Mouse (Mus musculus) G1E (cell line): ENCODE measurements around the gene Wipf3. TPM values are rescaled to one million over a fixed set of nuclear protein-coding genes. Genes with fewer than 3 reads are reported as not detected.

Source experiments
- ATAC-seq: 2 replicates; pipeline ENCODE4 v1.8.0; 2016; ENCODE audit warnings: mild to moderate bottlenecking; ENCODE audit not compliant: insufficient number of reproducible peaks, poor library complexity, low FRiP score, severe bottlenecking; ENCODE audit errors: extremely low read depth
- DNase-seq: peaks from one replicate; pipeline ENCODE4 v3.0.0; 2012; ENCODE audit warnings: low spot score
- H3K27me3 ChIP-seq: 2 replicates; pipeline ENCODE4 v1.6.1; 2012; ENCODE audit warnings: mild to moderate bottlenecking, low read length, inconsistent platforms; ENCODE audit not compliant: insufficient read depth
- H3K36me3 ChIP-seq: replicated peaks from 2 replicates; pipeline ENCODE3; 2012; ENCODE audit warnings: mild to moderate bottlenecking, inconsistent platforms
- H3K4me1 ChIP-seq: 2 replicates; pipeline ENCODE4 v1.6.1; 2012; ENCODE audit warnings: low read depth, low read length, inconsistent platforms, mixed read lengths; ENCODE audit not compliant: insufficient read depth
- H3K4me3 ChIP-seq: 2 replicates; pipeline ENCODE4 v1.5.1; 2012; ENCODE audit warnings: low read depth, mild to moderate bottlenecking, inconsistent platforms, low read length, moderate library complexity, mixed read lengths
- H3K9me3 ChIP-seq: replicated peaks from 2 replicates; pipeline ENCODE4 v1.6.1; 2012; ENCODE audit warnings: inconsistent platforms
- CTCF ChIP-seq: IDR thresholded peaks from 2 replicates; pipeline ENCODE4 v1.5.1; 2012; ENCODE audit warnings: low read depth, low read length, inconsistent platforms, mixed read lengths
- GATA1 ChIP-seq: IDR thresholded peaks from 2 replicates; pipeline ENCODE4 v1.6.1; 2012; ENCODE audit warnings: borderline replicate concordance, low read length, inconsistent platforms, mixed read lengths
- GATA2 ChIP-seq: IDR thresholded peaks from 2 replicates; pipeline ENCODE4 v1.6.1; 2012; ENCODE audit warnings: low read depth, low read length, inconsistent platforms, borderline replicate concordance
- POLR2AphosphoS5 ChIP-seq: IDR thresholded peaks from 2 replicates; pipeline ENCODE4 v1.6.1; 2012; ENCODE audit warnings: low read depth, low read length, inconsistent platforms; ENCODE audit not compliant: insufficient replicate concordance
- TAL1 ChIP-seq: conservative IDR thresholded peaks from 2 replicates; pipeline ENCODE4 v1.6.1; 2012; ENCODE audit warnings: low read depth, low read length, inconsistent platforms, mixed read lengths
- polyA plus RNA-seq: library from polyadenylated mRNA; stranded (reverse); fragments of >175 nt; gene quantifications from 2 replicates; pipeline ENCODE4 v1.2.3, GENCODE M21; 2012
- total RNA-seq, 2 experiments: library from RNA; stranded (forward) in 1 of 2; stranded (reverse) in 1 of 2; fragments of 200-1000 nt in 1 of 2; fragments of >200 nt in 1 of 2; fragmentation: Nextera tagmentation in 1 of 2; gene quantifications; 2 replicates each; pipeline ENCODE4 v1.2.3; 2014 to 2017

Gene Wipf3
- total and polyA plus RNA-seq, 3 experiments = 0.11 TPM; not detected in 2

- H3K36me3 ChIP-seq = no peaks in the 10 kb centered on the region
- TF ChIP-seq TAL1 = no peak
- no peak for TF ChIP-seq GATA1
- no peak for TF ChIP-seq GATA2
- no peak for TF ChIP-seq POLR2AphosphoS5
- no peak for TF ChIP-seq CTCF
- no peaks in the 10 kb centered on the region for H3K27me3 ChIP-seq
- no peaks in the 10 kb centered on the region for H3K4me1 ChIP-seq
- H3K4me3 ChIP-seq = no peak overlapping the region
- ATAC-seq = no peak
- no peak for DNase-seq
- peaks cover 11% of the 10 kb centered on the region for H3K9me3 ChIP-seq
These were observed 24.5 kb upstream of the Wipf3 start for GRCm38 (mm10) chr6:54404916-54405315.

DNA sequence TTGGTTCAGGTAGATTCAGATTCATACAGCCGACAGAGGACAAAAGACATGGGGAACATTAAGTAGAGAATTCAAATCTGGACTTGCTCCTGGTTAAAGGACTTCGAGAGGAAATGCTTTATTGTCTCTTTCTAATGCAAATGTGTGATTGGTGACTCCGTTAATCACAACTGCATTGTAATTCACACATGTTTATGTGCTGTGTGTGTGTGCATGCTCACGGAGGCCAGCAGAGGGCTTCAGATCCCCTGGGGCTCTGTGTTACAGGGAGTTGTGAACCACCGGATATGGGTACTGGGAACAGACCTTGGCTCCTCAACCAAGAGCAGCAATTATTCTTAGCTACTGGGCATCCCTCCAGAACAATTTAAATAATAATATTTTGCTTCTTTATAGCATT is 23.3 kb upstream of the Wipf3 start:
- Histone ChIP-seq H3K36me3 (no peaks in the 10 kb centered on the region), H3K9me3 (peaks cover 11% of the 10 kb centered on the region), H3K4me3 (no peak overlapping the region), H3K4me1 (no peaks in the 10 kb centered on the region), H3K27me3 (no peaks in the 10 kb centered on the region)
- DNase-seq (no peak), ATAC-seq (no peak)
- TF ChIP-seq CTCF = no peak
- TF ChIP-seq GATA2 = no peak
- TF ChIP-seq GATA1 = no peak
- TF ChIP-seq TAL1 = no peak
- TF ChIP-seq POLR2AphosphoS5 = no peak

DNA sequence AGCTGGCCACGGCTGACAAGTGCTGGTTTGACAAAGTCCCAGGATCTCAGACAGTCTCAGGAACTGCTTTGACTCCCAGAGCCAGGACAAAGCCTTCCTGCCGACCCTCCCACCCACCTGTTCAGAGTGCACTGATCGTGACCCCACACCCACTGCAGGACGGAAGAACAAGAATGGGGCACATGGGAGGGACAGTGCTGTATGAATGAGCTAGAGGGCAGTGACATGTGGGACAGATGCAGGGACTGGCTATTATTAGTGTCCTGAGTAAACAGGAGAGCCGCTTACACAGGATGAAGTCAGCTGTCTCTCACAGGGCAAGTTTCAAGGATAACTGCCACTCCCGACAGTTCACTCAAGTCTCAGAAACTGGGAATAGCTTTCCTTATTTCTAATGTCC is 20.1 kb upstream of the Wipf3 start:
- H3K27me3 ChIP-seq = no peaks in the 10 kb centered on the region
- peaks cover 15% of the 10 kb centered on the region for H3K9me3 ChIP-seq
- ATAC-seq (no peak), DNase-seq (no peak)
- no peaks in the 10 kb centered on the region for H3K36me3 ChIP-seq
- H3K4me1 ChIP-seq = no peaks in the 10 kb centered on the region
- TF ChIP-seq GATA2 (no peak), GATA1 (no peak), CTCF (no peak), POLR2AphosphoS5 (no peak), TAL1 (no peak)
- H3K4me3 ChIP-seq = no peak overlapping the region

GRCm38 (mm10) chr6:54410451-54410850 is 19.0 kb upstream of the Wipf3 start:
- Histone ChIP-seq H3K27me3 (no peaks in the 10 kb centered on the region), H3K4me3 (no peak overlapping the region), H3K9me3 (peaks cover 17% of the 10 kb centered on the region), H3K4me1 (no peaks in the 10 kb centered on the region), H3K36me3 (no peaks in the 10 kb centered on the region)
- ATAC-seq (no peak), DNase-seq (no peak)
- no peak for TF ChIP-seq GATA1
- no peak for TF ChIP-seq CTCF
- no peak for TF ChIP-seq GATA2
- TF ChIP-seq TAL1 = no peak
- TF ChIP-seq POLR2AphosphoS5 = no peak

DNA sequence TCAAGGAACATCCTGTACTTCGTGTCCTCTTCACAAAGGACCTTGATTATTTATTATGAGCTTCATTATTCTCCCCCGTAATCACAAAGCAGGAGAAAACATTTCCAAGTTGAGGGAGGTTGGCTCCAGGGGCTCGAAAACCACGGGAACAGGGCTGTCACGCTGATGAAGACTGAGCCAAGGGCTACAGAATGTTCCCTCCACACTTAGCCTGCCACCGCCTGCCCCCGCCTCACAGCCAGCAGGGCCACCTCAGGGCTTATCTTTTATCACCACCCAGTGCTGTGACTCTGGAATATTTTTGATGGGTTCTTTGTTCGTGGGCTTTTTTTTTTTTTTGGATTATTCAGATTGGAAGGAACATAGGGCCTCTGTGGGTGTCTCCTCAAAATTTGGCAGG is 17.8 kb upstream of the Wipf3 start:
- TF ChIP-seq GATA1 = no peak
- DNase-seq (no peak), ATAC-seq (no peak)
- Histone ChIP-seq H3K4me1 (no peaks in the 10 kb centered on the region), H3K36me3 (no peaks in the 10 kb centered on the region), H3K27me3 (no peaks in the 10 kb centered on the region), H3K4me3 (no peak overlapping the region), H3K9me3 (peaks cover 19% of the 10 kb centered on the region)

DNA sequence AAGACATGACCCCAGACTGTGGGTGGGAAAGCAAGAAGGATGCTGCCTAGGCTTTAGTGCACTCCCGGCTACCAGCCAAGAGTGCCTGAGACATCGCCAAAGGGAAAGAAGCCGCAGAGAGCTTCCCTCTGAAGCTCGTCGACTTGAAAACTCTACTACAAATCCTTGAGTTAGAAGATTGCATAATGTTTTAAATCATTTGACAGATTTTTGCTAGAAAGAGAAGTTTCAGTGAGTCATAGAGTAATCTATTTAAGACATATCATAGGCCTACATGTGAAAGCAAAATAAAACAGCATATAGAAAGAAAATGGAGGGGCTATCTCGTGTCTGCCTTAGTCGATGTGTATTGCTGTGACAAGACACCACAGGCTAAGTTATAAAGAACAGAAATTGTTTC is 16.5 kb upstream of the Wipf3 start:
- no peak for DNase-seq
- no peaks in the 10 kb centered on the region for H3K4me1 ChIP-seq
- no peaks in the 10 kb centered on the region for H3K27me3 ChIP-seq
- H3K9me3 ChIP-seq = peaks cover 22% of the 10 kb centered on the region
- no peak for ATAC-seq
- H3K36me3 ChIP-seq = no peaks in the 10 kb centered on the region
- no peak for TF ChIP-seq POLR2AphosphoS5
- no peak for TF ChIP-seq TAL1
- TF ChIP-seq GATA2 = no peak
- no peak for TF ChIP-seq GATA1
- TF ChIP-seq CTCF = no peak
- no peak overlapping the region for H3K4me3 ChIP-seq

- no peak for DNase-seq
- Histone ChIP-seq H3K4me3 (no peak overlapping the region), H3K27me3 (no peaks in the 10 kb centered on the region), H3K4me1 (no peaks in the 10 kb centered on the region), H3K9me3 (peaks cover 28% of the 10 kb centered on the region), H3K36me3 (no peaks in the 10 kb centered on the region)
- no peak for TF ChIP-seq GATA2
- TF ChIP-seq POLR2AphosphoS5 = no peak
- TF ChIP-seq GATA1 = no peak
- no peak for TF ChIP-seq CTCF
- TF ChIP-seq TAL1 = no peak
- ATAC-seq = no peak
These were observed 4.2 kb upstream of the Wipf3 start for GRCm38 (mm10) chr6:54425230-54425629.
